Mouse (Mus musculus) erythroblast, embryonic 14.5 days (primary cell): ENCODE measurements around the gene Dmxl2.

Experiments used
- GATA1 ChIP-seq: IDR thresholded peaks from 2 replicates; pipeline ENCODE4 v1.6.1; 2012; ENCODE audit warnings: low read length, inconsistent platforms, mixed read lengths
- TAL1 ChIP-seq: IDR thresholded peaks from 3 replicates; pipeline ENCODE4 v1.6.1; 2012; ENCODE audit warnings: low read length, inconsistent platforms, mixed read lengths

- no peak for TF ChIP-seq GATA1
- TF ChIP-seq TAL1, result no peak
Measured at GRCm38 (mm10) chr9:54478117-54478516, 23.3 kb downstream of the Dmxl2 start.
